Mouse (Mus musculus): ENCODE results near the gene Dnah14. TPM values are rescaled to one million over a fixed set of nuclear protein-coding genes. Genes with fewer than 3 reads are reported as not detected.

Dnah14 gene
- not detected for polyA plus RNA-seq (2015; fragmentation: Illumina TruSeq; extraction: RNeasy Lipid Tissue Mini Kit (QIAGEN cat#74804); ENCODE audit: insufficient read depth, low replicate concordance)

GRCm38 (mm10) chr1:181576322-181576721 lies at the start of gene Dnah14:
Gene Dnah14, plus strand, starts transcription at chr1:181576559.

GRCm38 (mm10) chr1:181842781-181843180 lies 266.4 kb downstream of the Dnah14 start, which contains the start of gene Lbr:
Gene Lbr, minus strand, starts transcription at chr1:181843046.

Other genes with a start within 250 kb of the Dnah14 start
- not detected for gene Cnih3, start 223.9 kb upstream of the Dnah14 start, polyA plus RNA-seq (2015; fragmentation: Illumina TruSeq; extraction: RNeasy Lipid Tissue Mini Kit (QIAGEN cat#74804); ENCODE audit: insufficient read depth, low replicate concordance)
- not detected for gene Ccdc121, start 65.1 kb upstream of the Dnah14 start, polyA plus RNA-seq (2015; fragmentation: Illumina TruSeq; extraction: RNeasy Lipid Tissue Mini Kit (QIAGEN cat#74804); ENCODE audit: insufficient read depth, low replicate concordance)

All from spleen, adult 10 weeks (tissue).